Mouse (Mus musculus): ENCODE results near the gene Has3.

GRCm38 (mm10) chr8:106887336-106888189 is 17.5 kb downstream of the Has3 start:
- TF ChIP-seq CTCF (IDR thresholded peaks at IDR 0.05; ENCODE audit: extremely low read depth, insufficient read length, insufficient replicate concordance, low read depth, low read length) (peak; percentile 59; the same call in 1 of the 2 replicates), POLR2A (IDR thresholded peaks at IDR 0.05; ENCODE audit: low read depth, low read length) (no peak)

All from small intestine, adult 2 months (tissue).